Mouse (Mus musculus) heart, embryonic 13.5 days (tissue): ENCODE results near the gene Bcam. TPM values are rescaled to one million over a fixed set of nuclear protein-coding genes. Genes with fewer than 3 reads are reported as not detected.

Source experiments
- ATAC-seq: fragments of 200-750 bp; cut with Nextera tagmentation; 2 replicates; pipeline ENCODE4 v1.8.0; 2017; ENCODE audit warnings: moderate TSS enrichment; ENCODE audit not compliant: insufficient number of reproducible peaks, low FRiP score, low TSS enrichment; ENCODE audit errors: extremely low read depth
- H3K27ac ChIP-seq: fragments of 300-500 bp; sonication (generic); replicated peaks from 2 replicates; pipeline ENCODE4 v1.5.1; 2015; ENCODE audit warnings: moderate library complexity, mild to moderate bottlenecking, inconsistent platforms
- H3K27me3 ChIP-seq: fragments of 300-500 bp; sonication (generic); replicated peaks from 2 replicates; pipeline ENCODE4 v1.6.1; 2015; ENCODE audit warnings: mild to moderate bottlenecking, inconsistent platforms
- H3K36me3 ChIP-seq: fragments of 300-500 bp; sonication (generic); 2 replicates; pipeline ENCODE4 v1.6.1; 2015; ENCODE audit warnings: mild to moderate bottlenecking, inconsistent platforms
- H3K4me1 ChIP-seq: fragments of 300-500 bp; sonication (generic); 2 replicates; pipeline ENCODE4 v1.6.1; 2015; ENCODE audit warnings: inconsistent platforms
- H3K4me2 ChIP-seq: fragments of 300-500 bp; sonication (generic); 2 replicates; pipeline ENCODE4 v1.6.1; 2015; ENCODE audit warnings: inconsistent platforms, mild to moderate bottlenecking, moderate library complexity
- H3K4me3 ChIP-seq: fragments of 300-500 bp; sonication (generic); 2 replicates; pipeline ENCODE4 v1.5.1; 2015; ENCODE audit warnings: moderate library complexity, mild to moderate bottlenecking, inconsistent platforms
- H3K9ac ChIP-seq: fragments of 300-500 bp; sonication (generic); 2 replicates; pipeline ENCODE4 v1.6.1; 2015; ENCODE audit warnings: inconsistent platforms, mild to moderate bottlenecking, moderate library complexity
- H3K9me3 ChIP-seq: fragments of 300-500 bp; sonication (generic); 2 replicates; pipeline ENCODE4 v1.6.1; 2016; ENCODE audit warnings: inconsistent platforms
- WGBS: fragments of 180-500 bp; shearing (Covaris S2); methylation state at CpG from one replicate; pipeline ENCODE4 v1.1.7; 2015; ENCODE audit warnings: mixed read lengths; 5-methylcytosine and 5-hydroxymethylcytosine counted together
- polyA plus RNA-seq: library from polyadenylated mRNA; unstranded; fragments of >200 nt; fragmentation: Nextera tagmentation; extraction: Ambion mirVana; gene quantifications from 2 replicates; pipeline ENCODE4 v1.2.1, GENCODE M21; 2015

Bcam gene
- polyA plus RNA-seq, 1 experiment from 2014 or later, result 223 TPM

- Histone ChIP-seq H3K4me3 (peak overlapping the region; percentile 73), H3K4me2 (peak overlapping the region; percentile 86), H3K4me1 (peaks cover 37% of the 10 kb centered on the region), H3K9ac (peak overlapping the region; percentile 94), H3K9me3 (no peaks in the 10 kb centered on the region), H3K36me3 (peaks cover 46% of the 10 kb centered on the region), H3K27me3 (no peaks in the 10 kb centered on the region), H3K27ac (peak overlapping the region; percentile 81)
- 52% methylated on average over 14 of the region's 14 CpGs for WGBS
- no peak for ATAC-seq
Measured at GRCm38 (mm10) chr7:19768251-19768650, 2.6 kb downstream of the Bcam start.

GRCm38 (mm10) chr7:19764581-19764980 lies 6.2 kb downstream of the Bcam start:
- no peaks in the 10 kb centered on the region for H3K27me3 ChIP-seq
- 72% methylated on average over 9 of the region's 9 CpGs for WGBS
- H3K4me3 ChIP-seq, result no peak overlapping the region
- peaks cover 51% of the 10 kb centered on the region for H3K4me1 ChIP-seq
- no peaks in the 10 kb centered on the region for H3K9me3 ChIP-seq
- no peak overlapping the region for H3K9ac ChIP-seq
- no peak overlapping the region for H3K27ac ChIP-seq
- ATAC-seq, result no peak
- H3K36me3 ChIP-seq, result peaks cover 82% of the 10 kb centered on the region
- no peak overlapping the region for H3K4me2 ChIP-seq

GRCm38 (mm10) chr7:19763829-19764477 lies 6.9 kb downstream of the Bcam start:
- Histone ChIP-seq H3K4me1 (peaks cover 49% of the 10 kb centered on the region), H3K9me3 (no peaks in the 10 kb centered on the region), H3K36me3 (peaks cover 88% of the 10 kb centered on the region), H3K4me2 (no peak overlapping the region), H3K27me3 (no peaks in the 10 kb centered on the region), H3K4me3 (no peak overlapping the region), H3K9ac (no peak overlapping the region), H3K27ac (no peak overlapping the region)
- ATAC-seq, result no peak
- WGBS, result 77% methylated on average over 13 of the region's 13 CpGs

GRCm38 (mm10) chr7:19762283-19762682 lies 8.5 kb downstream of the Bcam start:
- 0 out of 2 replicates have a peak, but pooled peaks have one; percentile 29 for ATAC-seq
- peaks cover 96% of the 10 kb centered on the region for H3K36me3 ChIP-seq
- H3K4me2 ChIP-seq, result no peak overlapping the region
- H3K4me3 ChIP-seq, result no peak overlapping the region
- no peaks in the 10 kb centered on the region for H3K27me3 ChIP-seq
- peaks cover 41% of the 10 kb centered on the region for H3K4me1 ChIP-seq
- peak overlapping the region; percentile 69 for H3K9ac ChIP-seq
- peak overlapping the region; percentile 76 for H3K27ac ChIP-seq
- 35% methylated on average over 11 of the region's 11 CpGs for WGBS
- H3K9me3 ChIP-seq, result no peaks in the 10 kb centered on the region

GRCm38 (mm10) chr7:19760021-19760420 lies 10.8 kb downstream of the Bcam start:
- Histone ChIP-seq H3K4me1 (peaks cover 64% of the 10 kb centered on the region), H3K4me2 (0 out of 2 replicates have a peak overlapping the region, but pooled peaks have one; percentile 11), H3K9me3 (no peaks in the 10 kb centered on the region), H3K36me3 (peaks cover 73% of the 10 kb centered on the region), H3K4me3 (no peak overlapping the region), H3K27ac (peak overlapping the region; percentile 82), H3K9ac (peak overlapping the region; percentile 1; the same call in 1 of the 2 replicates), H3K27me3 (no peaks in the 10 kb centered on the region)
- ATAC-seq, result no peak
- WGBS, result 63% methylated on average over 13 of the region's 13 CpGs

GRCm38 (mm10) chr7:19758623-19759022 lies 12.2 kb downstream of the Bcam start:
- H3K27me3 ChIP-seq, result no peaks in the 10 kb centered on the region
- H3K27ac ChIP-seq, result 0 out of 2 replicates have a peak overlapping the region, but pooled peaks have one; percentile 0
- peaks cover 59% of the 10 kb centered on the region for H3K36me3 ChIP-seq
- 79% methylated on average over 13 of the region's 13 CpGs for WGBS
- H3K9me3 ChIP-seq, result no peaks in the 10 kb centered on the region
- no peak overlapping the region for H3K9ac ChIP-seq
- no peak overlapping the region for H3K4me2 ChIP-seq
- H3K4me1 ChIP-seq, result peaks cover 76% of the 10 kb centered on the region
- H3K4me3 ChIP-seq, result no peak overlapping the region
- no peak for ATAC-seq

- ATAC-seq, result peak; percentile 75
- peak overlapping the region; percentile 52 for H3K4me2 ChIP-seq
- H3K9ac ChIP-seq, result peak overlapping the region; percentile 73
- peak overlapping the region; percentile 99 for H3K27ac ChIP-seq
- peaks cover 68% of the 10 kb centered on the region for H3K4me1 ChIP-seq
- no peaks in the 10 kb centered on the region for H3K27me3 ChIP-seq
- peak overlapping the region; percentile 25 for H3K4me3 ChIP-seq
- no peaks in the 10 kb centered on the region for H3K9me3 ChIP-seq
- WGBS, result 23% methylated on average over 24 of the region's 24 CpGs
- peaks cover 36% of the 10 kb centered on the region for H3K36me3 ChIP-seq
Measured at GRCm38 (mm10) chr7:19755851-19756786, 14.7 kb downstream of the Bcam start.

- WGBS, result 81% methylated on average over 2 of the region's 2 CpGs
- H3K36me3 ChIP-seq, result peaks cover 25% of the 10 kb centered on the region
- no peak for ATAC-seq
- H3K27me3 ChIP-seq, result no peaks in the 10 kb centered on the region
- peak overlapping the region; percentile 99 for H3K27ac ChIP-seq
- peaks cover 66% of the 10 kb centered on the region for H3K4me1 ChIP-seq
- no peaks in the 10 kb centered on the region for H3K9me3 ChIP-seq
- no peak overlapping the region for H3K4me3 ChIP-seq
- peak overlapping the region; percentile 73 for H3K9ac ChIP-seq
- H3K4me2 ChIP-seq, result peak overlapping the region; percentile 52
Measured at GRCm38 (mm10) chr7:19755008-19755407, 15.8 kb downstream of the Bcam start.

- peak overlapping the region; percentile 50; the same call in 1 of the 2 replicates for H3K9ac ChIP-seq
- H3K4me2 ChIP-seq, result no peak overlapping the region
- no peaks in the 10 kb centered on the region for H3K27me3 ChIP-seq
- 77% methylated on average over 1 of the region's 1 CpGs for WGBS
- no peak for ATAC-seq
- no peak overlapping the region for H3K4me3 ChIP-seq
- peaks cover 15% of the 10 kb centered on the region for H3K36me3 ChIP-seq
- no peaks in the 10 kb centered on the region for H3K9me3 ChIP-seq
- peak overlapping the region; percentile 99 for H3K27ac ChIP-seq
- H3K4me1 ChIP-seq, result peaks cover 59% of the 10 kb centered on the region
Measured at GRCm38 (mm10) chr7:19754065-19754464, 16.8 kb downstream of the Bcam start.

GRCm38 (mm10) chr7:19753587-19753986 lies 17.2 kb downstream of the Bcam start:
- peak overlapping the region; percentile 99 for H3K27ac ChIP-seq
- H3K9ac ChIP-seq, result peak overlapping the region; percentile 50; the same call in 1 of the 2 replicates
- H3K9me3 ChIP-seq, result no peaks in the 10 kb centered on the region
- no peak overlapping the region for H3K4me2 ChIP-seq
- H3K4me1 ChIP-seq, result peaks cover 54% of the 10 kb centered on the region
- no peaks in the 10 kb centered on the region for H3K27me3 ChIP-seq
- H3K4me3 ChIP-seq, result no peak overlapping the region
- ATAC-seq, result no peak
- H3K36me3 ChIP-seq, result peaks cover 11% of the 10 kb centered on the region
- 62% methylated on average over 7 of the region's 7 CpGs for WGBS

- Histone ChIP-seq H3K9me3 (no peaks in the 10 kb centered on the region), H3K27me3 (no peaks in the 10 kb centered on the region), H3K27ac (no peak overlapping the region), H3K4me1 (peaks cover 61% of the 10 kb centered on the region), H3K4me3 (no peak overlapping the region), H3K4me2 (no peak overlapping the region), H3K36me3 (peaks cover 1% of the 10 kb centered on the region), H3K9ac (no peak overlapping the region)
- 69% methylated on average over 8 of the region's 8 CpGs for WGBS
- ATAC-seq, result no peak
Measured at GRCm38 (mm10) chr7:19752652-19753051, 18.2 kb downstream of the Bcam start.
